Mouse (Mus musculus) erythroblast, embryonic 14.5 days (primary cell): ENCODE results near the gene Rap1gap.

ENCODE experiments used
- GATA1 ChIP-seq: IDR thresholded peaks from 2 replicates; pipeline ENCODE4 v1.6.1; 2012; ENCODE audit warnings: low read length, inconsistent platforms, mixed read lengths
- TAL1 ChIP-seq: IDR thresholded peaks from 3 replicates; pipeline ENCODE4 v1.6.1; 2012; ENCODE audit warnings: low read length, inconsistent platforms, mixed read lengths

GRCm38 (mm10) chr4:137733459-137733858 is 68.9 kb downstream of the Rap1gap start:
- no peak for TF ChIP-seq GATA1
- TF ChIP-seq TAL1: no peak
